In genomic region chr1:134331879-134332635, GRCm38 (mm10) we compare ENCODE assay signal across 8 mouse cellular contexts. TPM values are rescaled to one million over a fixed set of nuclear protein-coding genes. Genes with fewer than 3 reads are reported as not detected.
DNase-seq lines count a peak whose midpoint lies in the region; ATAC-seq and TF ChIP-seq lines count a peak whose summit lies in the region.

No protein-coding gene starts in this region.

- no peak overlapping the region for H3K4me2 ChIP-seq in kidney, postnatal 0 days (ENCODE audit: low read length)
- no peak overlapping the region for H3K4me2 ChIP-seq in liver, embryonic 11.5 days
- no peak overlapping the region for H3K4me2 ChIP-seq in stomach, embryonic 14.5 days (replicated peaks; ENCODE audit: low read depth, low read length)

- no peaks in the 10 kb centered on the region for H3K36me3 ChIP-seq in kidney, postnatal 0 days (ENCODE audit: insufficient read depth, low read length)
- no peaks in the 10 kb centered on the region for H3K36me3 ChIP-seq in liver, embryonic 11.5 days (ENCODE audit: control insufficient read depth, insufficient read depth, low read length)
- no peaks in the 10 kb centered on the region for H3K36me3 ChIP-seq in stomach, embryonic 14.5 days (ENCODE audit: control insufficient read depth, insufficient read depth, low read length)

- 58% methylated on average over 20 of the region's 20 CpGs for WGBS in kidney, postnatal 0 days
- 51% methylated on average over 20 of the region's 20 CpGs for WGBS in liver, embryonic 11.5 days
- WGBS in stomach, embryonic 14.5 days: 54% methylated on average over 20 of the region's 20 CpGs

- no peaks in the 10 kb centered on the region for H3K9me3 ChIP-seq in kidney, postnatal 0 days (replicated peaks; ENCODE audit: low read length)
- H3K9me3 ChIP-seq in liver, embryonic 11.5 days (ENCODE audit: control insufficient read depth, low read length): no peaks in the 10 kb centered on the region
- H3K9me3 ChIP-seq in stomach, embryonic 14.5 days (ENCODE audit: control insufficient read depth, low read depth, low read length): no peaks in the 10 kb centered on the region

- no peak overlapping the region for H3K27ac ChIP-seq in kidney, postnatal 0 days
- no peak overlapping the region for H3K27ac ChIP-seq in liver, embryonic 11.5 days (ENCODE audit: low read depth, low read length)
- no peak overlapping the region for H3K27ac ChIP-seq in stomach, embryonic 14.5 days (ENCODE audit: low read length)

- peak; percentile 97 for TF ChIP-seq CTCF in kidney, postnatal 0 days (IDR thresholded peaks at IDR 0.05; ENCODE audit: low read depth)

- H3K27me3 ChIP-seq in kidney, postnatal 0 days (ENCODE audit: insufficient read depth, low read length): no peaks in the 10 kb centered on the region
- no peaks in the 10 kb centered on the region for H3K27me3 ChIP-seq in liver, embryonic 11.5 days (replicated peaks; ENCODE audit: control insufficient read depth, insufficient read depth, low read length)
- no peaks in the 10 kb centered on the region for H3K27me3 ChIP-seq in stomach, embryonic 14.5 days (ENCODE audit: control insufficient read depth, insufficient read depth, low read length)

- H3K4me1 ChIP-seq in kidney, postnatal 0 days (replicated peaks; ENCODE audit: insufficient read depth, low read length): no peaks in the 10 kb centered on the region
- peaks cover 13% of the 10 kb centered on the region for H3K4me1 ChIP-seq in liver, embryonic 11.5 days (replicated peaks; ENCODE audit: control insufficient read depth, insufficient read depth, low read length)
- H3K4me1 ChIP-seq in stomach, embryonic 14.5 days (ENCODE audit: control insufficient read depth, insufficient read depth, low read length): peaks cover 3% of the 10 kb centered on the region; the same call in 1 of the 2 replicates

- H3K9ac ChIP-seq in kidney, postnatal 0 days (ENCODE audit: low read depth, low read length): no peak overlapping the region
- no peak overlapping the region for H3K9ac ChIP-seq in liver, embryonic 11.5 days (ENCODE audit: low read depth, low read length)
- no peak overlapping the region for H3K9ac ChIP-seq in stomach, embryonic 14.5 days (replicated peaks; ENCODE audit: low read depth, low read length)

- H3K4me3 ChIP-seq in kidney, postnatal 0 days (replicated peaks; ENCODE audit: low read depth, low read length): no peak overlapping the region
- no peak overlapping the region for H3K4me3 ChIP-seq in liver, embryonic 11.5 days (ENCODE audit: low read depth, low read length)
- H3K4me3 ChIP-seq in stomach, embryonic 14.5 days (ENCODE audit: low read depth, low read length): no peak overlapping the region

- no peak for ATAC-seq in kidney, postnatal 0 days (replicated peaks; ENCODE audit: low FRiP score, low read depth)
- 0 out of 2 replicates have a peak, but pooled peaks have one; percentile 6 for ATAC-seq in liver, embryonic 11.5 days (replicated peaks; ENCODE audit: low FRiP score)
- ATAC-seq in stomach, embryonic 14.5 days (ENCODE audit: insufficient number of reproducible peaks, insufficient read depth, low FRiP score, low read depth): 0 out of 2 replicates have a peak, but pooled peaks have one; percentile 29

- DNase-seq in urinary bladder, adult 18-20 months (ENCODE audit: low spot score in 2 of 2): peak; percentile 45 to 58
- DNase-seq in urinary bladder, postnatal 10 days (ENCODE audit: low spot score): no peak
- DNase-seq in embryo, embryonic 11 days: peak; percentile 87
- DNase-seq in heart, adult 8-10 months (ENCODE audit: low spot score): peak; percentile 77
- peak; percentile 88 for DNase-seq in kidney, postnatal 0 days (ENCODE audit: low spot score)
- DNase-seq in liver, embryonic 11.5 days (ENCODE audit: low spot score): peak; percentile 51
- peak; percentile 84 for DNase-seq in neural tube, embryonic 10.5 days (ENCODE audit: extremely low spot score, low spot score)

RNA-seq across cellular contexts. Expression of gene Ppfia4, which starts 0.7 kb away (rescaled TPM):
- 1 to 10 TPM in 1 of 4 experiments, under 1 TPM in 3; 0.63 to 1.1 (median 0.95) TPM for total RNA-seq in heart, adult 8-10 months (2022)
- polyA plus RNA-seq in kidney, postnatal 0 days (2015; fragmentation: Nextera tagmentation; extraction: Ambion mirVana): 2.0 and 2.3 TPM in 2 replicates
- polyA plus RNA-seq in liver, embryonic 11.5 days (2014; fragmentation: Nextera tagmentation; extraction: Ambion mirVana): 1.5 and 2.1 TPM in 2 replicates
- polyA plus RNA-seq in stomach, embryonic 14.5 days (2014; fragmentation: Nextera tagmentation; extraction: Ambion mirVana): 4.8 and 5.7 TPM in 2 replicates

RNA-seq across cellular contexts. Expression of gene Tmem183a, which starts 29.7 kb away (rescaled TPM):
- 10 to 100 TPM; 11.4 to 20.0 (median 13.8) TPM for total RNA-seq in heart, adult 8-10 months (2022)
- 56.7 and 65.7 TPM in 2 replicates for polyA plus RNA-seq in kidney, postnatal 0 days (2015; fragmentation: Nextera tagmentation; extraction: Ambion mirVana)
- polyA plus RNA-seq in liver, embryonic 11.5 days (2014; fragmentation: Nextera tagmentation; extraction: Ambion mirVana): 95.6 and 101 TPM in 2 replicates
- 93.0 and 101 TPM in 2 replicates for polyA plus RNA-seq in stomach, embryonic 14.5 days (2014; fragmentation: Nextera tagmentation; extraction: Ambion mirVana)

RNA-seq across cellular contexts. Expression of gene Myog, which starts 42.3 kb away (rescaled TPM):
- not detected for total RNA-seq in heart, adult 8-10 months (2022)
- polyA plus RNA-seq in kidney, postnatal 0 days (2015; fragmentation: Nextera tagmentation; extraction: Ambion mirVana): 0.08 TPM in 1 of 2 replicates, not detected in the other
- 4.5 and 5.2 TPM in 2 replicates for polyA plus RNA-seq in liver, embryonic 11.5 days (2014; fragmentation: Nextera tagmentation; extraction: Ambion mirVana)
- polyA plus RNA-seq in stomach, embryonic 14.5 days (2014; fragmentation: Nextera tagmentation; extraction: Ambion mirVana): 0.16 and 0.17 TPM in 2 replicates

RNA-seq across cellular contexts. Expression of gene 4933406M09Rik, which starts 53.7 kb away (rescaled TPM):
- not detected for total RNA-seq in heart, adult 8-10 months (2022)
- polyA plus RNA-seq in kidney, postnatal 0 days (2015; fragmentation: Nextera tagmentation; extraction: Ambion mirVana): not detected in 2 replicates
- polyA plus RNA-seq in liver, embryonic 11.5 days (2014; fragmentation: Nextera tagmentation; extraction: Ambion mirVana): not detected in 2 replicates
- polyA plus RNA-seq in stomach, embryonic 14.5 days (2014; fragmentation: Nextera tagmentation; extraction: Ambion mirVana): not detected in 2 replicates
